In genomic region chr7:122969231-122970032, GRCm38 (mm10) we compare ENCODE assay signal across 8 mouse cellular contexts. TPM values are rescaled to one million over a fixed set of nuclear protein-coding genes. Genes with fewer than 3 reads are reported as not detected.
DNase-seq lines count a peak whose midpoint lies in the region; ATAC-seq lines count a peak whose summit lies in the region.

No protein-coding gene starts in this region.

- WGBS in hindbrain, embryonic 13.5 days = 2% methylated on average over 62 of the region's 62 CpGs

- peak overlapping the region; percentile 100 for H3K4me3 ChIP-seq in hindbrain, embryonic 13.5 days

- H3K27me3 ChIP-seq in hindbrain, embryonic 13.5 days = no peaks in the 10 kb centered on the region

- 0 out of 2 replicates have a peak, but pooled peaks cover 3% of the 10 kb centered on the region for H3K36me3 ChIP-seq in hindbrain, embryonic 13.5 days

- H3K4me1 ChIP-seq in hindbrain, embryonic 13.5 days (replicated peaks) = peaks cover 29% of the 10 kb centered on the region

- peak overlapping the region; percentile 98 for H3K4me2 ChIP-seq in hindbrain, embryonic 13.5 days

- H3K9ac ChIP-seq in hindbrain, embryonic 13.5 days = peak overlapping the region; percentile 100

- DNase-seq in Muller cell, postnatal 12 days (ENCODE audit: inconsistent ontology term) = peak; percentile 98
- DNase-seq in cerebellum, adult 9-11 months = peak; percentile 97
- peak; percentile 91 to 93 for DNase-seq in frontal cortex, postnatal 10 days (ENCODE audit: low spot score in 2 of 2)
- DNase-seq in layer of hippocampus, postnatal 25 days (ENCODE audit: extremely low spot score in 1 of 2, low spot score in 1 of 2) = peak; percentile 90 to 91
- peak; percentile 92 for DNase-seq in lung, postnatal 25 days (ENCODE audit: low spot score)
- DNase-seq in retina, embryonic 14.5 days (ENCODE audit: low spot score) = peak; percentile 98
- DNase-seq in thymus, postnatal 4 days = peak; percentile 98

- H3K27ac ChIP-seq in hindbrain, embryonic 13.5 days = peak overlapping the region; percentile 94

- no peaks in the 10 kb centered on the region for H3K9me3 ChIP-seq in hindbrain, embryonic 13.5 days

- ATAC-seq in hindbrain, embryonic 13.5 days (ENCODE audit: low FRiP score) = peak; percentile 98

RNA-seq across cellular contexts. Expression of gene Rbbp6, which starts 3.9 kb away (rescaled TPM):
- polyA plus RNA-seq in hindbrain, embryonic 13.5 days (2015; fragmentation: Nextera tagmentation; extraction: Ambion mirVana) = 27.4 and 27.7 TPM in 2 replicates
- total RNA-seq in layer of hippocampus, postnatal 25 days (2021) = 10 to 100 TPM; 57.9 to 73.0 TPM

Comparison
In these comparisons a context has a peak if more than half of its experiments do, and no peak if none do; other contexts are left out.
1. Peak in every context shown above with its lines: DNase-seq, ATAC-seq, H3K4me3 ChIP-seq and H3K27ac ChIP-seq.